Mouse (Mus musculus) hindbrain, postnatal 0 days (tissue): ENCODE data around the gene Rabgap1l. TPM values are rescaled to one million over a fixed set of nuclear protein-coding genes. Genes with fewer than 3 reads are reported as not detected.
"Not testable (repeated sequence)": the region's sequence is repeated elsewhere in the genome, so short reads cannot be mapped to it uniquely, and the experiment has no call there.

ENCODE experiments used
- ATAC-seq: fragments of 200-750 bp; cut with Nextera tagmentation; 2 replicates; pipeline ENCODE4 v1.8.0; 2017; ENCODE audit warnings: mild to moderate bottlenecking, moderate TSS enrichment, moderate library complexity
- DNase-seq: peaks from one replicate; pipeline ENCODE4 v3.0.0-alpha.2; 2015; ENCODE audit warnings: low spot score
- H3K27ac ChIP-seq: fragments of 300-500 bp; sonication (generic); 2 replicates; pipeline ENCODE4 v1.5.1; 2014; ENCODE audit warnings: mild to moderate bottlenecking
- H3K27me3 ChIP-seq: fragments of 300-500 bp; sonication (generic); 2 replicates; pipeline ENCODE4 v1.6.1; 2014; ENCODE audit warnings: low read length, mixed read lengths; ENCODE audit not compliant: insufficient read depth
- H3K36me3 ChIP-seq: fragments of 300-500 bp; sonication (generic); 2 replicates; pipeline ENCODE4 v1.6.1; 2014; ENCODE audit warnings: low read length, mixed read lengths; ENCODE audit not compliant: insufficient read depth
- H3K4me1 ChIP-seq: fragments of 300-500 bp; sonication (generic); 2 replicates; pipeline ENCODE4 v1.6.1; 2014; ENCODE audit warnings: antibody characterized with exemption, low read length, mixed read lengths; ENCODE audit not compliant: insufficient read depth
- H3K4me2 ChIP-seq: fragments of 300-500 bp; sonication (generic); 2 replicates; pipeline ENCODE4 v1.6.1; 2014; ENCODE audit warnings: low read depth, mild to moderate bottlenecking, low read length, moderate library complexity, mixed read lengths
- H3K4me3 ChIP-seq: fragments of 300-500 bp; sonication (generic); 2 replicates; pipeline ENCODE4 v1.5.1; 2014; ENCODE audit warnings: low read length
- H3K9ac ChIP-seq: fragments of 300-500 bp; sonication (generic); replicated peaks from 2 replicates; pipeline ENCODE4 v1.6.1; 2014; ENCODE audit warnings: mild to moderate bottlenecking, low read length, moderate library complexity, mixed read lengths
- H3K9me3 ChIP-seq: fragments of 300-500 bp; sonication (generic); 2 replicates; pipeline ENCODE4 v1.6.1; 2016; ENCODE audit warnings: low read length, mixed read lengths
- CTCF ChIP-seq: IDR thresholded peaks from 2 replicates; pipeline ENCODE4 v1.5.1; 2016; ENCODE audit warnings: antibody characterized with exemption, control low read depth, low read depth
- WGBS: fragments of 180-500 bp; shearing (Covaris S2); extraction: QIAGEN DNeasy Blood & Tissue Kit; methylation state at CpG from one replicate; pipeline ENCODE4 v1.1.7; 2014; 5-methylcytosine and 5-hydroxymethylcytosine counted together
- polyA plus RNA-seq: library from polyadenylated mRNA; unstranded; fragments of >200 nt; fragmentation: Nextera tagmentation; extraction: Ambion mirVana; gene quantifications from 2 replicates; pipeline ENCODE4 v1.2.1, GENCODE M21; 2015
- total RNA-seq: library from RNA; depleted of rRNA; stranded (reverse); fragments of >200 nt; gene quantifications from 2 replicates; pipeline ENCODE4 v1.2.3, GENCODE M21; 2014

The Rabgap1l gene
- total and polyA plus RNA-seq, 2 experiments from 2014 or later: 28.5 to 70.5 TPM

DNA sequence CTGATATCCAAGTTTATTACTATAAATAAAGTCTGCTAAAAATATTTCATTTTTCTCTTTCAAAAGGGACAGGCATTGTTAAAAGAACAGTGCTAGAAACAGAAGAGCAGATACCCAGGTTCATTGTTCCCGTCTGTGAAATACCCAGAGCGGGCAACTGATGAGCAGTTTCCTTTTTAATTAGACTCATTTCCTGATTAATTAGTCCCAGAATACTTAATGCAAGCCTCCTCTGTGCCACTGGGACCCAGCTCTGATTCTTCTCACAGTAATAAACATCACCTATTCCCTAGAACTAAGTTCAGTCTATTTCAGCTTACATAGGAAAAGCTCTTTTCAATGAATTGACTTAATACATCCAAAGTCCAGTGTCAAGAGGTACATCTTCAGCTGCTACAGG lies 186.6 kb downstream of the Rabgap1l start:
- no peaks in the 10 kb centered on the region for H3K27me3 ChIP-seq
- H3K27ac ChIP-seq: no peak overlapping the region
- peak; percentile 7 for DNase-seq
- H3K36me3 ChIP-seq: no peaks in the 10 kb centered on the region
- H3K4me1 ChIP-seq: no peaks in the 10 kb centered on the region
- no peak for ATAC-seq
- TF ChIP-seq CTCF: no peak
- H3K4me3 ChIP-seq: no peak overlapping the region
- WGBS: 59% methylated on average over 2 of the region's 2 CpGs
- no peak overlapping the region for H3K9ac ChIP-seq
- H3K4me2 ChIP-seq: no peak overlapping the region
- no peaks in the 10 kb centered on the region for H3K9me3 ChIP-seq

- not testable (repeated sequence) for H3K4me1 ChIP-seq, DNase-seq, H3K9me3 ChIP-seq, H3K9ac ChIP-seq, H3K27me3 ChIP-seq, H3K27ac ChIP-seq, ATAC-seq, H3K4me2 ChIP-seq, H3K36me3 ChIP-seq, H3K4me3 ChIP-seq
These were observed 189.7 kb downstream of the Rabgap1l start for GRCm38 (mm10) chr1:160603312-160603711.

DNA sequence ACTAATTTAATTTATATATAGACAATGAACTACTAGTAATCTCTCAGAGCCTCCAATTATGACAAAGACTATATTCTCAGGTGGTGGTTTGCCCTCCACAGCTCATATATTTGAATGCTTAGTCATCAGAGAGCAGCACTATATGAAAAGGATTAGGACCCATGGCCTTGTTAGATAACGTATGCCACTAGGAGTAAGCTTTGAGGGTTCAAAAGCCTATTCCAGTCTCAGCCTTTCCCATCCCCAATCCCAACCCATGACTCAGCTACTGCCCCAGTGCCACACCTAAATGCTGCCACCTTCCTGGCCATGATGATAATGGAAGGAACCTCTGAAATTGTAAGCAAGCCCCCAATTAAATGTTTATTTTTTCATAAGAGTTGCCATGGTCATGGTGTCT lies 195.6 kb downstream of the Rabgap1l start:
- Histone ChIP-seq H3K4me2 (no peak overlapping the region), H3K9ac (no peak overlapping the region), H3K4me1 (no peaks in the 10 kb centered on the region), H3K36me3 (no peaks in the 10 kb centered on the region), H3K4me3 (no peak overlapping the region), H3K27ac (no peak overlapping the region), H3K27me3 (no peaks in the 10 kb centered on the region), H3K9me3 (no peaks in the 10 kb centered on the region)
- DNase-seq (no peak), ATAC-seq (no peak)
- TF ChIP-seq CTCF: no peak
- 90% methylated on average over 1 of the region's 1 CpGs for WGBS

DNA sequence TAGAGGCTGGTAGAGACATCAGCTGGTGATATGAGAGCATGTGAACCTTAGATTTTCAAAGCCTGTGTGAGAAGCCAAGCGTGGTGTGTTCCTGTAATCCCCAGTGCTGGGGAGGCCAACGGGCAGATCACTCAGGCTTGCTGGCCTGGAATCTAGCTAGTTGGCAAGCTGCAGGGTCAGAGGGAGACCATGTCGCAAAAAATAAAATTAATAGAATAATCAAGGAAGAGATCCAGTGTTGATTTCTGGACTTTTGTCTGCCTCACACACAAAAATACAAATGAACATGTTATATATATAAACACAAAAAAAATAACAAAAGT lies 196.1 kb downstream of the Rabgap1l start:
- WGBS: 63% methylated on average over 3 of the region's 3 CpGs

GRCm38 (mm10) chr1:160596252-160596947 lies 196.6 kb downstream of the Rabgap1l start:
- Histone ChIP-seq H3K4me3 (no peak overlapping the region), H3K9ac (no peak overlapping the region), H3K4me1 (no peaks in the 10 kb centered on the region), H3K27ac (no peak overlapping the region), H3K9me3 (no peaks in the 10 kb centered on the region), H3K4me2 (no peak overlapping the region), H3K27me3 (no peaks in the 10 kb centered on the region), H3K36me3 (no peaks in the 10 kb centered on the region)
- DNase-seq: no peak
- no peak for ATAC-seq
- no peak for TF ChIP-seq CTCF

More for the DNA sequence above, 196.1 kb downstream of the Rabgap1l start:
- Histone ChIP-seq H3K4me3 (no peak overlapping the region), H3K4me2 (no peak overlapping the region), H3K9me3 (no peaks in the 10 kb centered on the region), H3K27me3 (no peaks in the 10 kb centered on the region), H3K27ac (no peak overlapping the region), H3K4me1 (no peaks in the 10 kb centered on the region), H3K36me3 (no peaks in the 10 kb centered on the region), H3K9ac (no peak overlapping the region)
- DNase-seq (no peak), ATAC-seq (no peak)
- TF ChIP-seq CTCF: no peak

- DNase-seq (no peak), ATAC-seq (no peak)
- H3K27me3 ChIP-seq: no peaks in the 10 kb centered on the region
- no peaks in the 10 kb centered on the region for H3K9me3 ChIP-seq
- no peak overlapping the region for H3K4me2 ChIP-seq
- no peak overlapping the region for H3K9ac ChIP-seq
- H3K4me1 ChIP-seq: no peaks in the 10 kb centered on the region
- WGBS: 74% methylated on average over 1 of the region's 1 CpGs
- no peak overlapping the region for H3K27ac ChIP-seq
- no peak overlapping the region for H3K4me3 ChIP-seq
- TF ChIP-seq CTCF: no peak
- no peaks in the 10 kb centered on the region for H3K36me3 ChIP-seq
These were observed 198.4 kb downstream of the Rabgap1l start for GRCm38 (mm10) chr1:160594576-160594975.

DNA sequence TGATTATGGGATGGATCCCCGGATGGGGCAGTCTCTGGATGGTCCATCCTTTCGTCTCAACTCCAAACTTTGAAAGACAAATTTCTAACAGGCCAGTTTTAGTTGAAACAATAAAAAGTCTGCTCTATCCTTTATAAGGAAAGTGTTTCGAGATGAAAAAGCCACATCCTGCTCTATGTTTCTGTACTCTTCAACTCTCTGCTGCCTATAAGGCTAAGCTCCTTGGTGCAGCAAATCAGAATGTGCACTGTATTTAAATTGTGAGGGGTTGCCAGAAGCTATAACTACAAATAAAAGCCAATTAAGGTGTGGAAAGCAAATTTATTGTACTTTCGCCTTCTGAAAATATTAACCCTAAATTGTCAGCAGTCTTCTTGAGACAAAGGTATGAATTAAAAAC lies 198.9 kb downstream of the Rabgap1l start:
- H3K27me3 ChIP-seq: no peaks in the 10 kb centered on the region

More for the DNA sequence above, 198.9 kb downstream of the Rabgap1l start:
- Histone ChIP-seq H3K9ac (no peak overlapping the region), H3K27ac (no peak overlapping the region), H3K4me3 (no peak overlapping the region), H3K36me3 (no peaks in the 10 kb centered on the region), H3K4me1 (no peaks in the 10 kb centered on the region), H3K9me3 (no peaks in the 10 kb centered on the region), H3K4me2 (no peak overlapping the region)
- no peak for ATAC-seq
- DNase-seq: no peak
- no peak for TF ChIP-seq CTCF
- 82% methylated on average over 4 of the region's 4 CpGs for WGBS
